Mouse (Mus musculus) MEL (cell line): ENCODE measurements around the gene Fam172a. TPM values are rescaled to one million over a fixed set of nuclear protein-coding genes. Genes with fewer than 3 reads are reported as not detected.
A peak's percentile ranks its signal among the peaks of the same experiment; 100 is the strongest.

Experiments
- DNase-seq: peaks from one replicate; pipeline ENCODE4 v3.0.0; 2011; ENCODE audit warnings: low read depth, low spot score
- H3K27ac ChIP-seq: 2 replicates; pipeline ENCODE4 v1.5.1; 2012; ENCODE audit warnings: low read depth, mild to moderate bottlenecking, control low read depth, low read length, moderate library complexity; ENCODE audit not compliant: control insufficient read depth
- H3K27me3 ChIP-seq, 2 experiments: fragments of 150-350 bp in 1 of 2; sonication (generic) in 1 of 2; 2 replicates each; pipeline ENCODE4 v1.6.1; 2012; ENCODE audit warnings: low read length in 2 of 2, mild to moderate bottlenecking in 2 of 2, improper control_type of control experiment in 1 of 2, moderate library complexity in 1 of 2; ENCODE audit not compliant: insufficient read depth in 2 of 2, control insufficient read depth in 1 of 2
- H3K36me3 ChIP-seq, 2 experiments: 2 replicates each; pipeline ENCODE4 v1.6.1; 2012 to 2014; ENCODE audit warnings: low read length in 2 of 2, improper control_type of control experiment in 1 of 2, inconsistent platforms in 1 of 2, mild to moderate bottlenecking in 1 of 2; ENCODE audit not compliant: insufficient read depth in 2 of 2, control insufficient read depth in 1 of 2
- H3K4me1 ChIP-seq, 2 experiments: fragments of 150-350 bp in 1 of 2; sonication (generic) in 1 of 2; 2 replicates each; pipeline ENCODE4 v1.6.1; 2012; ENCODE audit warnings: low read length in 2 of 2, improper control_type of control experiment in 1 of 2, mild to moderate bottlenecking in 1 of 2; ENCODE audit not compliant: insufficient read depth in 2 of 2, control insufficient read depth in 1 of 2
- H3K4me3 ChIP-seq, 2 experiments: fragments of 150-350 bp in 1 of 2; sonication (generic) in 1 of 2; 2 replicates each; pipeline ENCODE4 v1.5.1; 2012; ENCODE audit warnings: low read depth in 2 of 2, low read length in 2 of 2, mild to moderate bottlenecking in 2 of 2, moderate library complexity in 2 of 2, control low read depth in 1 of 2, improper control_type of control experiment in 1 of 2; ENCODE audit not compliant: control insufficient read depth in 1 of 2, insufficient read depth in 1 of 2
- H3K79me2 ChIP-seq: 2 replicates; pipeline ENCODE4 v1.6.1; 2012; ENCODE audit warnings: mild to moderate bottlenecking, low read length, moderate library complexity; ENCODE audit not compliant: control insufficient read depth, poor library complexity, insufficient read depth
- H3K9ac ChIP-seq: 2 replicates; pipeline ENCODE4 v1.6.1; 2012; ENCODE audit warnings: low read depth, mild to moderate bottlenecking, control low read depth, low read length, moderate library complexity; ENCODE audit not compliant: control insufficient read depth, poor library complexity, severe bottlenecking
- H3K9me3 ChIP-seq: fragments of 150-350 bp; sonication (generic); replicated peaks from 2 replicates; pipeline ENCODE4 v1.6.1; 2012; ENCODE audit warnings: mild to moderate bottlenecking, low read length, improper control_type of control experiment, moderate library complexity; ENCODE audit not compliant: insufficient read depth
- BHLHE40 ChIP-seq: IDR thresholded peaks from 2 replicates; pipeline ENCODE4 v1.6.1; 2012; ENCODE audit warnings: low read depth, mild to moderate bottlenecking, inconsistent platforms, low read length, improper control_type of control experiment, borderline replicate concordance
- CHD2 ChIP-seq: IDR thresholded peaks from 2 replicates; pipeline ENCODE4 v1.6.1; 2011; ENCODE audit warnings: low read length, improper control_type of control experiment
- ELF1 ChIP-seq: IDR thresholded peaks from 2 replicates; pipeline ENCODE4 v1.6.1; 2014; ENCODE audit warnings: low read depth, mild to moderate bottlenecking, inconsistent platforms, low read length, improper control_type of control experiment, moderate library complexity
- ETS1 ChIP-seq: IDR thresholded peaks from 2 replicates; pipeline ENCODE4 v1.6.1; 2012; ENCODE audit warnings: low read depth, mild to moderate bottlenecking, inconsistent platforms, low read length, improper control_type of control experiment, moderate library complexity
- KAT2A ChIP-seq: conservative IDR thresholded peaks from 2 replicates; pipeline ENCODE4 v1.6.1; 2012; ENCODE audit warnings: low read depth, low read length, improper control_type of control experiment, inconsistent platforms
- MAFK ChIP-seq: IDR thresholded peaks from 2 replicates; pipeline ENCODE4 v1.6.1; 2011; ENCODE audit warnings: low read depth, mild to moderate bottlenecking, low read length, improper control_type of control experiment, borderline replicate concordance
- MAZ ChIP-seq: IDR thresholded peaks from 2 replicates; pipeline ENCODE4 v1.6.1; 2012; ENCODE audit warnings: low read depth, mild to moderate bottlenecking, inconsistent platforms, low read length, improper control_type of control experiment
- MEF2A ChIP-seq: IDR thresholded peaks from 2 replicates; pipeline ENCODE4 v1.6.1; 2014; ENCODE audit warnings: low read depth, mild to moderate bottlenecking, inconsistent platforms, low read length, improper control_type of control experiment; ENCODE audit not compliant: poor library complexity, insufficient replicate concordance, severe bottlenecking; ENCODE audit errors: extremely low read depth
- MYC ChIP-seq: IDR thresholded peaks from 2 replicates; pipeline ENCODE4 v1.6.1; 2011; ENCODE audit warnings: low read depth, mild to moderate bottlenecking, low read length, improper control_type of control experiment, moderate library complexity
- NELFE ChIP-seq: IDR thresholded peaks from 2 replicates; pipeline ENCODE4 v1.6.1; 2011; ENCODE audit warnings: low read depth, low read length, improper control_type of control experiment
- NRF1 ChIP-seq: IDR thresholded peaks from 2 replicates; pipeline ENCODE4 v1.6.1; 2014; ENCODE audit warnings: low read depth, mild to moderate bottlenecking, inconsistent platforms, low read length, improper control_type of control experiment, moderate library complexity; ENCODE audit not compliant: poor library complexity, insufficient read depth, severe bottlenecking
- POLR2AphosphoS2 ChIP-seq: IDR thresholded peaks from 2 replicates; pipeline ENCODE4 v1.6.1; 2011; ENCODE audit warnings: low read length, improper control_type of control experiment
- POLR2AphosphoS5 ChIP-seq: IDR thresholded peaks from 2 replicates; pipeline ENCODE4 v1.6.1; 2012; ENCODE audit warnings: low read depth, borderline replicate concordance, mild to moderate bottlenecking, inconsistent platforms, low read length, moderate library complexity, mixed read lengths
- RAD21 ChIP-seq: IDR thresholded peaks from 2 replicates; pipeline ENCODE4 v1.6.1; 2011; ENCODE audit warnings: mild to moderate bottlenecking, low read depth, low read length, improper control_type of control experiment
- RCOR1 ChIP-seq: IDR thresholded peaks from 2 replicates; pipeline ENCODE4 v1.6.1; 2012; ENCODE audit warnings: low read depth, mild to moderate bottlenecking, inconsistent platforms, low read length, improper control_type of control experiment
- SMC3 ChIP-seq: IDR thresholded peaks from 2 replicates; pipeline ENCODE4 v1.6.1; 2011; ENCODE audit warnings: low read depth, low read length, improper control_type of control experiment
- TAL1 ChIP-seq: IDR thresholded peaks from 2 replicates; pipeline ENCODE4 v1.6.1; 2012; ENCODE audit warnings: mild to moderate bottlenecking, inconsistent platforms, low read length, moderate library complexity, mixed read lengths
- USF1 ChIP-seq: IDR thresholded peaks from 2 replicates; pipeline ENCODE4 v1.6.1; 2014; ENCODE audit warnings: low read depth, mild to moderate bottlenecking, inconsistent platforms, low read length, improper control_type of control experiment, moderate library complexity
- USF2 ChIP-seq, 2 experiments: IDR thresholded peaks; 2 replicates each; pipeline ENCODE4 v1.6.1; 2011 to 2012; ENCODE audit warnings: improper control_type of control experiment in 2 of 2, low read length in 2 of 2, borderline replicate concordance in 1 of 2, inconsistent platforms in 1 of 2, low read depth in 1 of 2, mild to moderate bottlenecking in 1 of 2; ENCODE audit not compliant: insufficient read depth in 1 of 2
- ZKSCAN1 ChIP-seq: IDR thresholded peaks from 2 replicates; pipeline ENCODE4 v1.6.1; 2012; ENCODE audit warnings: low read depth, mild to moderate bottlenecking, inconsistent platforms, low read length, improper control_type of control experiment, moderate library complexity
- ZMIZ1 ChIP-seq: IDR thresholded peaks from 2 replicates; pipeline ENCODE4 v1.6.1; 2012; ENCODE audit warnings: low read depth, mild to moderate bottlenecking, inconsistent platforms, low read length, improper control_type of control experiment, moderate library complexity
- ZNF384 ChIP-seq: IDR thresholded peaks from 2 replicates; pipeline ENCODE4 v1.6.1; 2012; ENCODE audit warnings: low read depth, mild to moderate bottlenecking, inconsistent platforms, low read length, improper control_type of control experiment
- polyA plus RNA-seq, 2 experiments: library from polyadenylated mRNA; stranded (reverse) in 1 of 2; unstranded in 1 of 2; fragments of >175 nt in 1 of 2; fragments of >200 nt in 1 of 2; gene quantifications; 2 replicates each; pipeline versions ENCODE4 v1.2.1 to v1.2.4; 2012; ENCODE audit warnings: low replicate concordance in 2 of 2, low read depth in 1 of 2; ENCODE audit not compliant: insufficient read length in 2 of 2, insufficient read depth in 1 of 2, missing spikeins in 1 of 2
- total RNA-seq: library from RNA; depleted of rRNA; stranded (reverse); fragments of 300-350 nt; gene quantifications from 2 replicates; pipeline ENCODE4 v1.2.3, GENCODE M21; 2012

Fam172a gene
- total and polyA plus RNA-seq, 3 experiments = 13.4 to 358 (median 19.6) TPM

DNA sequence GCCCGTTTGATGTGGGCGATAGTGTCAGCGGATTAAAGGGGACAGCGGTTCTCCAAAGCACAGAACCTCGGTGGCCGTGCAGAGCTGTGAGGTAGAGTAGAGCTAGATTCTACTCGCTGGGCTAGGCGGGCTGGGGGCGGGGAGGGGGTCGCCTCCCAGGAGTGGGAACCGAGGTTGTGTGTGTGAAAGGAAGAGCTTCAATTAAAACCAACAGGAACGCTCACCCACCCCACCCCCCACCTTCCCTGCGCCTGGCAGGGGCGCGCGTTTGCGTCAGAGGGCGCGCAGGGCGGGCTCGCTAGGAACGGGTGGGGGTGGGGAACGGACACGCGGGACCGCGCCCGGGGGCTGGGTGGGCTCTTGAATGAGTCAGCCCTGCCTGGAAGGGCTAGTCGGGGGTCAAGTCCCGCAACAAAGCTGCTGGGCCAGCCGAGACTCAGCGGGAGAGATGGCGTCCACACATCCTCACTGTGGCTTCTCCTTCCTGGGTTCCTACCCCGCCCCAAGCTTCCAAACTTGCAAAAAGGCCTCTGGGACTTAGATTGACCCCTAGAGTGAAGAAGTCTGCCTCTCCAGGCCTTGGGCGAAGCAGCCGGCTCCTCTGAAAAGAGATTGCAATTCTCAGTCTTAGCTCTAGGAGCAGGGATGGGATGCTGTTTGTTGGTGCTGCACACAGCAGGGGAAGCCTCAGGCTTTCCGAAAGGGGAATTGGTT lies 501.7 kb downstream of the Fam172a start (continued):
- TF ChIP-seq RCOR1 (no peak), ETS1 (no peak), NELFE (0 out of 2 replicates have a peak, but pooled peaks have one; percentile 7), MAFK (no peak)

DNA sequence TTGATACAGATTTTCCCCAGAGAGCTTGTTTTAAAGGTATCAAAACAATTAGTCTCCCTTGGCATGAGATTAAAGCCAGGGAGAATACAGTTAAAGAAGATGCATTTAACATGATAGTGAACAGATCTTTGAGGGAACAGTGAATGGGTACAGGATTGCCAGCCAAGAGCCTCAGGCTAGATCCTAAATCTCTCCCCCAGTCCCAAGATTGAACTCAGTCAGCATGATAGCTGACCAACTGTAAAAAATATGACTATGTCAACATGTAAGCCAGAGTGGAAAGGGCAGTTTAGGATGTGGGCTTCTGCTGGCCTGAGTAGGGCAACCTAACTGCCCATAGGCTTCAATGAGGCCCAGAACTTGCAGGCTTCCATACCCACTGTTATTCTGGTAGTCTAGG lies 503.6 kb downstream of the Fam172a start:
- H3K4me3 ChIP-seq = no peak overlapping the region
- H3K4me1 ChIP-seq = peaks cover 3 to 13% of the 10 kb centered on the region in 2 experiments; a peak in 3 of 4 replicates
- no peak overlapping the region for H3K9ac ChIP-seq
- no peak for DNase-seq
- H3K27ac ChIP-seq = no peak overlapping the region
- TF ChIP-seq RCOR1 = no peak
- TF ChIP-seq NRF1 = no peak
- no peak for TF ChIP-seq KAT2A
- TF ChIP-seq NELFE = no peak
- TF ChIP-seq BHLHE40 = no peak
- no peak for TF ChIP-seq ZNF384
- TF ChIP-seq SMC3 = no peak
- TF ChIP-seq MYC = no peak
- TF ChIP-seq ZMIZ1 = no peak
- no peak for TF ChIP-seq MAZ
- no peak for TF ChIP-seq USF2 (IDR thresholded peaks at IDR 0.05; ENCODE audit: borderline replicate concordance in 1 of 2, insufficient read depth in 1 of 2, low read depth in 1 of 2, low read length in 2 of 2)
- no peak for TF ChIP-seq ELF1
- no peak for TF ChIP-seq POLR2AphosphoS5
- no peaks in the 10 kb centered on the region for H3K9me3 ChIP-seq
- peaks cover 0 to 21% of the 10 kb centered on the region in 2 experiments; a peak in 2 of 4 replicates for H3K36me3 ChIP-seq
- no peaks in the 10 kb centered on the region for H3K27me3 ChIP-seq
- H3K79me2 ChIP-seq = peaks cover 13% of the 10 kb centered on the region

DNA sequence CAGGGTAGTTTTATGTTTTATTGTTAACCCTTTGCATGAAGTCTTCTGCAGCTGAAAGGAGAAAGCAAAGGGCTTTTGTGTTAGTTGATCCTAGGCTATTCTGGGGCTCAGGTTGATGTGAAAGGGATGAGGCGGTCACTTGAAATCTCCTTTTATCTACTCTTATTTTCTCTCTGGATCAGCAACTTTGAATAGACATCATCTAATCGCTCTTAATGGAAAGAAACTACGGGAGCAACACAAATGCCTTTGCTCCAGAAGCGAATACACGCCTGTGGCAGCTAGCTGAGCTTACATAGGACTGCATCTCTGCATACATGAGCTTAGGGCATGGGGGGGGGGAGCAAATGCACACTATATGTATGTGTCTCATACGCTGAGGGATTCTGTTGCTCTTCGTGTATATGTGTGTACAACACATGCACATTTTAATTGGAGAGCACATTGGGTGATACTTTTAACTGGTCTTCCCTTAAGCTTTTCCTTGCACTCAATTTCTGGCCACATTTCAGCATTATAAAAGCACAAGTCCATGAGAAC lies 505.1 kb downstream of the Fam172a start:
- H3K27me3 ChIP-seq = no peaks in the 10 kb centered on the region
- H3K4me3 ChIP-seq = no peak overlapping the region; a peak in 1 of 4 replicates
- peaks cover 0 to 21% of the 10 kb centered on the region in 2 experiments; a peak in 2 of 4 replicates for H3K36me3 ChIP-seq
- H3K27ac ChIP-seq = no peak overlapping the region
- H3K4me1 ChIP-seq = peaks cover 3 to 13% of the 10 kb centered on the region in 2 experiments; a peak in 3 of 4 replicates
- no peak for DNase-seq
- H3K9ac ChIP-seq = no peak overlapping the region; the same call in 1 of the 2 replicates
- no peaks in the 10 kb centered on the region for H3K9me3 ChIP-seq
- peaks cover 13% of the 10 kb centered on the region for H3K79me2 ChIP-seq
- TF ChIP-seq POLR2AphosphoS2 = no peak
- TF ChIP-seq TAL1 = no peak
- no peak for TF ChIP-seq KAT2A
- TF ChIP-seq CHD2 = no peak
- TF ChIP-seq MEF2A = no peak
- TF ChIP-seq ELF1 = no peak
- TF ChIP-seq ZKSCAN1 = no peak
- TF ChIP-seq MYC = no peak
- TF ChIP-seq USF1 = no peak
- TF ChIP-seq RAD21 = no peak
- TF ChIP-seq, all 39 proteins: peak for 0
